In the genomic region with DNA sequence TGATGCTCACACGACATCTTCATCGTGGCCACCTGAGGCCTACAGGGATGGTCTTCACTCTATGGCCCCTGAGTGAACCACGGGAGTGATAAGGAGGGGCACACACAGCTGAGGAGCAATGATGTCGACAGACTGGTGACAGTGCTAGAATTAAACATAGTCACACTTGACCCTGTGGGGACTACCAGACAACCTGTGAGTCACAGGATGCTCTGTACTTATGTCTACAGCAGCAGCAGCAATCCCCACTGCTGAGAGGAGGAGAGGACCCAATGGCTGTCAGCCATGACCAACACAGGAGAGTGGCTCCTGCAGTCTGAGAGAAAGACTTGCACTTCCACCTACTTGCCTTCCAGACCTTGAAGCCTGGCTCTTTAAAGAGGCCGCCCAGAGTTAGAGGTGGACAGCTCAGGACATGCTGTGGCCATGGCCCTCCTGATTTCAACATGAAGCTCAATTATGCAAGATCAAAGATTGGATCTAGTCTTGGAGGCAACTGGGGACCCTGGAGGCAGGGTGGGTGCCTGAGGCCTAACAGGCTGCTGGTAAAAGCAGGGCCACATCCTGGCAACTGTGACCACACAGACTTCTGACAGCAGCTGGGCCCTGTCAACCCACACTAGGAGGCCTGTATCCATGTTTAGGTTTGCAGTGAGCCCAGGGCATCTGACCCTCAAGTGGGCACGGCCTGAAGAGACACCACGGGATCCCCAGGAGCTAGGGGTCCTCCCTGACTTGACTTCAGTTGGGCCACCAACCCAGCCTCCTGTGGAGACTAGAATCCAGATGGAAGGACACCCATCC, we compare ENCODE assay signal across 18 mouse cellular contexts. TPM values are rescaled to one million over a fixed set of nuclear protein-coding genes. Genes with fewer than 3 reads are reported as not detected.
DNase-seq lines count a peak whose midpoint lies in the region; ATAC-seq lines count a peak whose summit lies in the region.
"Had no signal": no experiment of that assay in that cellular context is flagged by ENCODE, and none has a peak within 500 bp of the region (broad histone marks: within the 10 kb centered on the region; RNA-seq: fewer than 3 reads in every experiment).

No protein-coding gene starts in this region.

- peak overlapping the region; percentile 30; the same call in 1 of the 2 replicates for H3K27ac ChIP-seq in kidney, embryonic 14.5 days (ENCODE audit: low read depth, low read length)
- H3K27ac ChIP-seq: embryonic facial prominence, embryonic 15.5 days; forebrain, embryonic 12.5 days; liver, embryonic 12.5 days had no signal

- WGBS in kidney, embryonic 14.5 days: 82% methylated on average over 7 of the region's 7 CpGs

- H3K4me1 ChIP-seq in kidney, embryonic 14.5 days (ENCODE audit: control insufficient read depth, insufficient read depth, low read length): peaks cover 12% of the 10 kb centered on the region; the same call in 1 of the 2 replicates

- H3K4me3 ChIP-seq in kidney, embryonic 14.5 days (ENCODE audit: low read length): no peak overlapping the region
- H3K4me3 ChIP-seq: embryonic facial prominence, embryonic 15.5 days; forebrain, embryonic 12.5 days; limb, embryonic 10.5 days; liver, embryonic 12.5 days had no signal

- H3K9me3 ChIP-seq in kidney, embryonic 14.5 days (ENCODE audit: control insufficient read depth, low read length): no peaks in the 10 kb centered on the region
- H3K9me3 ChIP-seq: embryonic facial prominence, embryonic 15.5 days; forebrain, embryonic 12.5 days; limb, embryonic 10.5 days; liver, embryonic 12.5 days had no signal

- H3K36me3 ChIP-seq in kidney, embryonic 14.5 days (ENCODE audit: control insufficient read depth, insufficient read depth, low read length): no peaks in the 10 kb centered on the region
- H3K36me3 ChIP-seq: embryonic facial prominence, embryonic 15.5 days; forebrain, embryonic 12.5 days; limb, embryonic 10.5 days; liver, embryonic 12.5 days had no signal

- H3K9ac ChIP-seq in kidney, embryonic 14.5 days (ENCODE audit: low read depth, low read length): no peak overlapping the region
- H3K9ac ChIP-seq: embryonic facial prominence, embryonic 15.5 days; forebrain, embryonic 12.5 days; liver, embryonic 12.5 days had no signal

- DNase-seq in adrenal gland, adult 2 months: peak; percentile 51
- DNase-seq in adrenal gland, postnatal 36 days: no peak
- no peak for DNase-seq in kidney, adult 8-10 months
- peak; percentile 47 for DNase-seq in lung, postnatal 10 days
- no peak for DNase-seq in lung, postnatal 25 days (ENCODE audit: low spot score)
- no peak for DNase-seq in cerebellum, postnatal 4 days (ENCODE audit: low spot score in 2 of 2)
- DNase-seq in right cerebral cortex, adult 18-20 months: no peak
- DNase-seq: cerebellum, adult 2 months; gastrocnemius, postnatal 36 days had no signal

- no peak overlapping the region for H3K4me2 ChIP-seq in kidney, embryonic 14.5 days (replicated peaks; ENCODE audit: low read depth, low read length)
- H3K4me2 ChIP-seq: embryonic facial prominence, embryonic 15.5 days; forebrain, embryonic 12.5 days; liver, embryonic 12.5 days had no signal

- no peaks in the 10 kb centered on the region for H3K27me3 ChIP-seq in kidney, embryonic 14.5 days (ENCODE audit: control insufficient read depth, insufficient read depth, low read length)
- H3K27me3 ChIP-seq: embryonic facial prominence, embryonic 15.5 days had no signal

- ATAC-seq in kidney, embryonic 14.5 days (ENCODE audit: low FRiP score, low TSS enrichment): no peak
- ATAC-seq: liver, embryonic 12.5 days had no signal

RNA-seq across cellular contexts. Expression of gene Lama5, which starts 7.6 kb away (rescaled TPM):
- total RNA-seq in adrenal gland, adult 2 months (2021): 10 to 100 TPM; 30.7 to 35.0 TPM
- 41.7 and 48.7 TPM in 2 replicates for polyA plus RNA-seq in adrenal gland, adult 2 months (2012; rRNA removed)
- total RNA-seq in adrenal gland, postnatal 36 days (2021): 10 to 100 TPM; 25.7 to 74.5 TPM
- polyA plus RNA-seq in kidney, embryonic 14.5 days (2014; fragmentation: Nextera tagmentation; extraction: Ambion mirVana): 43.1 and 54.1 TPM in 2 replicates

RNA-seq across cellular contexts. Expression of gene Rps21, which starts 23.9 kb away (rescaled TPM):
- 100 to 1,000 TPM; 380 to 873 TPM for total RNA-seq in adrenal gland, adult 2 months (2021)
- 1,054 and 1,398 TPM in 2 replicates for polyA plus RNA-seq in adrenal gland, adult 2 months (2012; rRNA removed)
- total RNA-seq in adrenal gland, postnatal 36 days (2021): 100 to 1,000 TPM; 736 to 838 TPM
- 730 and 1,037 TPM in 2 replicates for polyA plus RNA-seq in kidney, embryonic 14.5 days (2014; fragmentation: Nextera tagmentation; extraction: Ambion mirVana)

RNA-seq across cellular contexts. Expression of gene Cables2, which starts 40.0 kb away (rescaled TPM):
- 10 to 100 TPM; 13.1 to 14.7 TPM for total RNA-seq in adrenal gland, adult 2 months (2021)
- polyA plus RNA-seq in adrenal gland, adult 2 months (2012; rRNA removed): 19.4 and 28.8 TPM in 2 replicates
- 10 to 100 TPM; 14.0 to 14.2 TPM for total RNA-seq in adrenal gland, postnatal 36 days (2021)
- polyA plus RNA-seq in kidney, embryonic 14.5 days (2014; fragmentation: Nextera tagmentation; extraction: Ambion mirVana): 13.3 and 21.1 TPM in 2 replicates

RNA-seq across cellular contexts. Expression of gene Rbbp8nl, which starts 56.4 kb away (rescaled TPM):
- not detected for total RNA-seq in adrenal gland, adult 2 months (2021)
- not detected in 2 replicates for polyA plus RNA-seq in adrenal gland, adult 2 months (2012; rRNA removed)
- not detected for total RNA-seq in adrenal gland, postnatal 36 days (2021)
- polyA plus RNA-seq in kidney, embryonic 14.5 days (2014; fragmentation: Nextera tagmentation; extraction: Ambion mirVana): 0.37 and 1.1 TPM in 2 replicates
- total RNA-seq: gastrocnemius, postnatal 36 days; hematopoietic stem cell, adult 5-6 weeks; megakaryocyte-erythroid progenitor cell, adult 5-6 weeks; monocyte, adult 5-6 weeks had no signal
- polyA plus RNA-seq: cerebellum, adult 2 months; liver, embryonic 12.5 days; neural tube, embryonic 14.5 days had no signal

Comparison
In these comparisons a context has a peak if more than half of its experiments do, and no peak if none do; other contexts are left out.
1. DNase-seq: peak in adrenal gland, adult 2 months (single experiment) and lung, postnatal 10 days (single experiment); none in adrenal gland, postnatal 36 days (0 of 2), kidney, adult 8-10 months (0 of 2), lung, postnatal 25 days (single experiment), cerebellum, postnatal 4 days (0 of 2) and right cerebral cortex, adult 18-20 months (single experiment).